Mouse (Mus musculus) heart, embryonic 12.5 days (tissue): ENCODE measurements around the gene Lpin2. TPM values are rescaled to one million over a fixed set of nuclear protein-coding genes. Genes with fewer than 3 reads are reported as not detected.
A peak's percentile ranks its signal among the peaks of the same experiment; 100 is the strongest.

Experiments used
- ATAC-seq: fragments of 200-750 bp; cut with Nextera tagmentation; 2 replicates; pipeline ENCODE4 v1.8.0; 2017; ENCODE audit warnings: moderate TSS enrichment, moderate library complexity; ENCODE audit not compliant: insufficient number of reproducible peaks, low FRiP score
- H3K27ac ChIP-seq: fragments of 300-500 bp; sonication (generic); 2 replicates; pipeline ENCODE4 v1.5.1; 2016; ENCODE audit warnings: mild to moderate bottlenecking, moderate library complexity; ENCODE audit not compliant: poor library complexity, severe bottlenecking
- H3K27me3 ChIP-seq: fragments of 300-500 bp; sonication (generic); replicated peaks from 2 replicates; pipeline ENCODE4 v1.6.1; 2016; ENCODE audit warnings: mild to moderate bottlenecking, moderate library complexity
- H3K36me3 ChIP-seq: fragments of 300-500 bp; sonication (generic); 2 replicates; pipeline ENCODE4 v1.6.1; 2016; ENCODE audit warnings: mild to moderate bottlenecking, moderate library complexity
- H3K4me1 ChIP-seq: fragments of 300-500 bp; sonication (generic); replicated peaks from 2 replicates; pipeline ENCODE4 v1.6.1; 2016; ENCODE audit warnings: mild to moderate bottlenecking
- H3K4me2 ChIP-seq: fragments of 300-500 bp; sonication (generic); 2 replicates; pipeline ENCODE4 v1.6.1; 2016; ENCODE audit warnings: mild to moderate bottlenecking, moderate library complexity
- H3K4me3 ChIP-seq: fragments of 300-500 bp; sonication (generic); 2 replicates; pipeline ENCODE4 v1.5.1; 2016; ENCODE audit warnings: mild to moderate bottlenecking
- H3K9ac ChIP-seq: fragments of 300-500 bp; sonication (generic); 2 replicates; pipeline ENCODE4 v1.6.1; 2016; ENCODE audit warnings: mild to moderate bottlenecking, moderate library complexity
- H3K9me3 ChIP-seq: fragments of 300-500 bp; sonication (generic); replicated peaks from 2 replicates; pipeline ENCODE4 v1.6.1; 2016; ENCODE audit warnings: mild to moderate bottlenecking, moderate library complexity
- WGBS: fragments of 180-500 bp; shearing (Covaris S2); methylation state at CpG from one replicate; pipeline ENCODE4 v1.1.7; 2016; 5-methylcytosine and 5-hydroxymethylcytosine counted together
- polyA plus RNA-seq: library from polyadenylated mRNA; unstranded; fragments of >200 nt; fragmentation: Nextera tagmentation; extraction: Ambion mirVana; gene quantifications from 2 replicates; pipeline ENCODE4 v1.2.1, GENCODE M21; 2016

Gene Lpin2
- polyA plus RNA-seq, 1 experiment from 2014 or later: 23.8 TPM

GRCm38 (mm10) chr17:71204809-71205091 lies 22.4 kb downstream of the Lpin2 start:
- Histone ChIP-seq H3K27ac (no peak overlapping the region), H3K9ac (no peak overlapping the region), H3K4me2 (no peak overlapping the region), H3K27me3 (no peaks in the 10 kb centered on the region), H3K36me3 (peaks cover 6% of the 10 kb centered on the region; the same call in 1 of the 2 replicates), H3K4me3 (0 out of 2 replicates have a peak overlapping the region, but pooled peaks have one; percentile 9), H3K4me1 (peaks cover 25% of the 10 kb centered on the region), H3K9me3 (no peaks in the 10 kb centered on the region; the same call in 1 of the 2 replicates)
- ATAC-seq: no peak
- 76% methylated on average over 6 of the region's 6 CpGs for WGBS

GRCm38 (mm10) chr17:71206136-71206893 lies 24.0 kb downstream of the Lpin2 start:
- ATAC-seq: no peak
- Histone ChIP-seq H3K27ac (no peak overlapping the region), H3K27me3 (no peaks in the 10 kb centered on the region), H3K4me1 (peaks cover 34% of the 10 kb centered on the region), H3K9ac (no peak overlapping the region), H3K4me2 (peak overlapping the region; percentile 4; the same call in 1 of the 2 replicates), H3K9me3 (no peaks in the 10 kb centered on the region; the same call in 1 of the 2 replicates), H3K4me3 (no peak overlapping the region), H3K36me3 (peaks cover 6% of the 10 kb centered on the region; the same call in 1 of the 2 replicates)
- 48% methylated on average over 12 of the region's 12 CpGs for WGBS

DNA sequence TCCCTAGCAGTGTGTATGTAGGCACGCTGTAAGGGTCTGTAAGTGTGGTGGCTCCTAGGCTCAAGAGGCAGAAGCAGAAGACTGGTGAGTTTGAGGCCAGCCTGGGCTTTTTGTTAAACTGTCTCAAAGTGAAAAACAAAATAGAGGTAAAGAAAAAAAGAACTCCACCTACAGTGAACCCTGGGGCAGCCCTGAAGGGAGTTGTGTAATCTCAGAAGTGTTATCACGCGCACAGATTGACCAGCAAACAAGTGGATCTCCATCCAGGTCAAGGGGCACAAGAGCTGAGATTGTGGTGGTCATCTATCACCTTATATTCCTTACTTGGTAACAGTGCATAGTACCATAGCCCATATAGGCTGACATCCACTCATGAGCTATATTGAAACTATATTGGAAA lies 24.9 kb downstream of the Lpin2 start:
- no peak overlapping the region for H3K4me3 ChIP-seq
- no peak overlapping the region for H3K4me2 ChIP-seq
- 89% methylated on average over 3 of the region's 3 CpGs for WGBS
- no peak for ATAC-seq
- peaks cover 6% of the 10 kb centered on the region; the same call in 1 of the 2 replicates for H3K36me3 ChIP-seq
- H3K9ac ChIP-seq: no peak overlapping the region
- H3K27me3 ChIP-seq: no peaks in the 10 kb centered on the region
- no peak overlapping the region for H3K27ac ChIP-seq
- no peaks in the 10 kb centered on the region; the same call in 1 of the 2 replicates for H3K9me3 ChIP-seq
- H3K4me1 ChIP-seq: peaks cover 34% of the 10 kb centered on the region

GRCm38 (mm10) chr17:71208376-71208775 lies 26.0 kb downstream of the Lpin2 start:
- 92% methylated on average over 1 of the region's 1 CpGs for WGBS
- no peak overlapping the region for H3K4me2 ChIP-seq
- no peak overlapping the region for H3K27ac ChIP-seq
- H3K4me3 ChIP-seq: no peak overlapping the region
- H3K27me3 ChIP-seq: no peaks in the 10 kb centered on the region
- H3K9me3 ChIP-seq: no peaks in the 10 kb centered on the region; the same call in 1 of the 2 replicates
- H3K9ac ChIP-seq: no peak overlapping the region
- no peak for ATAC-seq
- H3K36me3 ChIP-seq: peaks cover 6% of the 10 kb centered on the region; the same call in 1 of the 2 replicates
- peaks cover 25% of the 10 kb centered on the region for H3K4me1 ChIP-seq

DNA sequence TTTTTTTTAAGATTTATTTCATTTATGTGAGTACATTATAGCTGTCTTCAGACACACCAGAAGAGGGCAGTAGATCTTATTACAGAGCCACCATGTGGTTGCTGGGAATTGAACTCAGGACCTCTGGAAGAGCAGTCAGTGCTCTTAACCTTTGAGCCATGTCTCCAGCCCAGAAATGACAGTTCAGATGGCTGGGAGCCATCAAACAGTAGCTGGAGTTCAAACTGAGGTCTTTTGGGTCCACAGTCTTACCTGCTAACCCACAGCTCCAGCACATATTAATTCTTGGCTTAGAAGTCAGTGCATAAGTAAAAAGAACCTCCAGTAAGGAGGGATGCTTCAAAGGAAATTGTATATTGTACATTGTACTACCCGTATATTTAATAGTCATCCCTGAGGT lies 26.6 kb downstream of the Lpin2 start:
- Histone ChIP-seq H3K9ac (no peak overlapping the region), H3K4me3 (no peak overlapping the region), H3K27ac (no peak overlapping the region), H3K9me3 (no peaks in the 10 kb centered on the region; the same call in 1 of the 2 replicates), H3K36me3 (peaks cover 6% of the 10 kb centered on the region; the same call in 1 of the 2 replicates), H3K4me2 (no peak overlapping the region), H3K27me3 (no peaks in the 10 kb centered on the region), H3K4me1 (peaks cover 27% of the 10 kb centered on the region)
- 90% methylated on average over 1 of the region's 1 CpGs for WGBS
- no peak for ATAC-seq

DNA sequence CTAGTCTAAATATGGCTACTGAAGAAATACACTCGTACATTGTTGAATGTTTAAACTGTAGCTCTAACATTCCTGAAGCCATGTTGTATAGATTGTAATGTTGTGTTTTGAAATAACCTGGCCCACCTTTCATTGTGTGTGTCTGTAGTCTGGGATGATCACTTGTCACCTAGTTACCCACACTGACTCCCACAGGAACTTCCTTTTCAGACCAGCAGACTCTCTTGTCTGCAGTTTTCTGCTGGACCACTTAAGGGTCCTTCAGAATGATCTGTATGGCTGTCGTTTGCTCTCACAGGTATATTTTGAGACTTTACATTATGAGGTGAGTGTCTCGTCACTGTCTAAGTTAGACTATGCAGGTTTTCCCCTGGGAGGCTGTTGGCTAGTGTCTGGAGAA lies 27.6 kb downstream of the Lpin2 start:
- Histone ChIP-seq H3K27ac (no peak overlapping the region), H3K9ac (no peak overlapping the region), H3K9me3 (no peaks in the 10 kb centered on the region; the same call in 1 of the 2 replicates), H3K4me3 (no peak overlapping the region), H3K4me2 (no peak overlapping the region), H3K4me1 (peaks cover 36% of the 10 kb centered on the region), H3K36me3 (peaks cover 6% of the 10 kb centered on the region; the same call in 1 of the 2 replicates), H3K27me3 (no peaks in the 10 kb centered on the region)
- 60% methylated on average over 3 of the region's 3 CpGs for WGBS
- no peak for ATAC-seq

- Histone ChIP-seq H3K27me3 (no peaks in the 10 kb centered on the region), H3K9ac (no peak overlapping the region), H3K4me1 (peaks cover 28% of the 10 kb centered on the region), H3K9me3 (no peaks in the 10 kb centered on the region; the same call in 1 of the 2 replicates), H3K27ac (peak overlapping the region; percentile 38; the same call in 1 of the 2 replicates), H3K4me3 (no peak overlapping the region), H3K4me2 (no peak overlapping the region), H3K36me3 (peaks cover 6% of the 10 kb centered on the region; the same call in 1 of the 2 replicates)
- WGBS: 66% methylated on average over 6 of the region's 6 CpGs
- ATAC-seq: peak; percentile 85
Measured at GRCm38 (mm10) chr17:71211962-71212646, 29.7 kb downstream of the Lpin2 start.

DNA sequence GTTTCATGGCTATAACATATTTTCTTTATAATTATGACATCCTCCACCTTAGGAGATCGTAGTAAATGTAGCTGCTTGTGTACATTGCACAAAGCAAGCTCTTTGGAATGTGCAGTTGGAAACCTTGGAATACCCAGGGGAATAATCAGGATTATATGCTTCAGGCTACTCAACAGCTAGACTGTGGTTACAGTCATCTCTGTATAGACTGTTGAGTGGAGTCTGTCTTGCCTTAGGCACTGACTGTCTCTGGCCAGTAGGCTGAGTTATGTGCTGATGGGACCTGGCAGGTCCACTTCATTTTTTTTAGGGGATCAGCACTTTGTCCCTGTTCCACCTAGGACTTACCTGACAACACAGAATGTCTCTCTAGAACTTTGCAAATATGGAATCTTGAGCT lies 31.3 kb downstream of the Lpin2 start:
- Histone ChIP-seq H3K36me3 (peaks cover 11% of the 10 kb centered on the region), H3K9me3 (no peaks in the 10 kb centered on the region), H3K4me1 (peaks cover 28% of the 10 kb centered on the region), H3K27me3 (no peaks in the 10 kb centered on the region), H3K9ac (no peak overlapping the region), H3K4me2 (no peak overlapping the region), H3K27ac (no peak overlapping the region), H3K4me3 (no peak overlapping the region)
- 91% methylated on average over 1 of the region's 1 CpGs for WGBS
- ATAC-seq: no peak

DNA sequence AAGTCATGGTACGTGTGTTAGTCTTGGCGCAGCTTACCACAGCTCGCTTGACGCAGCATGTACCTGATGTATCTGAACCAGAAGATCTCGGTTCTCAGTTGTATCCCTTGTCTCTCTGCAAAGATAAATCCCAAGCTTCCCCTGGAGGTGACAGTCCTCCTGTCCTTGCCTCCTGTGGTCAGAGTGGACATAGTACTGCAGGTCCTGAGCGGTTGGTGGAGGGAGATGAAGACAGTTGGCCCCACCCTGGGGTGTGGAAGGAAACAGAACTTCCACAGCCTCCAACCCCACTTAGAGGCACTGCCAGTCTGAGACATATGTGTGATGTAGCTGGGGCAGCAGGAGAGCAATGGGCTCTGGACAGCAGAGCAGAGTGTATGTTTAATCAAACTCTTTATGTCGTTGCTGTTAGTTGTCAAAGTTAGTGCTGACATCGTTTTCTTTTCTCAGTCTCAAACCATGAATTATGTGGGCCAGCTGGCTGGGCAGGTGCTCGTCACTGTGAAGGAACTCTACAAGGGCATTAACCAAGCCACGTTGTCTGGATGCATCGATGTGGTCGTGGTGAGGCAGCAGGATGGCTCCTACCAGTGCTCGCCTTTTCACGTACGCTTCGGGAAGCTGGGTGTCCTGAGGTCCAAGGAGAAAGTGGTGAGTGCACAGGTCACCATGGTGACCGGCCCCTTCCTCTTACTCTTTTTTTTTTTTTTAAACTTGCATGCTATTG lies 32.3 kb downstream of the Lpin2 start:
- Histone ChIP-seq H3K4me2 (no peak overlapping the region), H3K36me3 (peaks cover 11% of the 10 kb centered on the region), H3K4me3 (no peak overlapping the region), H3K9me3 (no peaks in the 10 kb centered on the region), H3K27ac (no peak overlapping the region), H3K9ac (no peak overlapping the region), H3K27me3 (no peaks in the 10 kb centered on the region), H3K4me1 (peaks cover 35% of the 10 kb centered on the region)
- WGBS: 75% methylated on average over 17 of the region's 17 CpGs
- peak; percentile 40; the same call in 1 of the 2 replicates for ATAC-seq

GRCm38 (mm10) chr17:71215241-71215839 lies 33.0 kb downstream of the Lpin2 start:
- no peak for ATAC-seq

More at GRCm38 (mm10) chr17:71215241-71215839, 33.0 kb downstream of the Lpin2 start:
- Histone ChIP-seq H3K36me3 (peaks cover 11% of the 10 kb centered on the region), H3K9ac (no peak overlapping the region), H3K4me3 (no peak overlapping the region), H3K27me3 (no peaks in the 10 kb centered on the region), H3K4me2 (no peak overlapping the region), H3K27ac (no peak overlapping the region), H3K9me3 (no peaks in the 10 kb centered on the region), H3K4me1 (peaks cover 33% of the 10 kb centered on the region)
- WGBS: 51% methylated on average over 2 of the region's 2 CpGs
